Mouse (Mus musculus) embryonic facial prominence, embryonic 13.5 days (tissue): ENCODE measurements around the gene Elovl5. TPM values are rescaled to one million over a fixed set of nuclear protein-coding genes. Genes with fewer than 3 reads are reported as not detected.

Experiments used
- ATAC-seq: fragments of 200-750 bp; cut with Nextera tagmentation; 2 replicates; pipeline ENCODE4 v1.8.0; 2017; ENCODE audit warnings: low read depth; ENCODE audit not compliant: insufficient number of reproducible peaks, insufficient read depth, low FRiP score, low TSS enrichment
- H3K27ac ChIP-seq: fragments of 300-500 bp; sonication (generic); 2 replicates; pipeline ENCODE4 v1.5.1; 2015; ENCODE audit warnings: moderate library complexity, mild to moderate bottlenecking, inconsistent platforms
- H3K27me3 ChIP-seq: fragments of 300-500 bp; sonication (generic); 2 replicates; pipeline ENCODE4 v1.6.1; 2015; ENCODE audit warnings: mild to moderate bottlenecking, inconsistent platforms
- H3K36me3 ChIP-seq: fragments of 300-500 bp; sonication (generic); 2 replicates; pipeline ENCODE4 v1.6.1; 2015; ENCODE audit warnings: mild to moderate bottlenecking, inconsistent platforms
- H3K4me1 ChIP-seq: fragments of 300-500 bp; sonication (generic); 2 replicates; pipeline ENCODE4 v1.6.1; 2015; ENCODE audit warnings: inconsistent platforms
- H3K4me2 ChIP-seq: fragments of 300-500 bp; sonication (generic); 2 replicates; pipeline ENCODE4 v1.6.1; 2015; ENCODE audit warnings: moderate library complexity, mild to moderate bottlenecking, inconsistent platforms
- H3K4me3 ChIP-seq: fragments of 300-500 bp; sonication (generic); 2 replicates; pipeline ENCODE4 v1.5.1; 2015; ENCODE audit warnings: mild to moderate bottlenecking, inconsistent platforms
- H3K9ac ChIP-seq: fragments of 300-500 bp; sonication (generic); 2 replicates; pipeline ENCODE4 v1.6.1; 2015; ENCODE audit warnings: mild to moderate bottlenecking, inconsistent platforms
- H3K9me3 ChIP-seq: fragments of 300-500 bp; sonication (generic); 2 replicates; pipeline ENCODE4 v1.6.1; 2016; ENCODE audit warnings: inconsistent platforms
- WGBS: fragments of 180-500 bp; shearing (Covaris S2); methylation state at CpG from one replicate; pipeline ENCODE4 v1.1.7; 2015; ENCODE audit warnings: mixed read lengths; 5-methylcytosine and 5-hydroxymethylcytosine counted together
- polyA plus RNA-seq: library from polyadenylated mRNA; unstranded; fragments of >200 nt; fragmentation: Nextera tagmentation; extraction: Ambion mirVana; gene quantifications from 2 replicates; pipeline ENCODE4 v1.2.1, GENCODE M21; 2015

The Elovl5 gene
- polyA plus RNA-seq, 1 experiment from 2014 or later, result 65.4 TPM

GRCm38 (mm10) chr9:78024823-78025222, 107.7 kb downstream of the Elovl5 start:
- 17% methylated on average over 3 of the region's 3 CpGs for WGBS
- Histone ChIP-seq H3K4me3 (no peak overlapping the region), H3K4me1 (peaks cover 23% of the 10 kb centered on the region), H3K27me3 (no peaks in the 10 kb centered on the region), H3K36me3 (no peaks in the 10 kb centered on the region), H3K4me2 (no peak overlapping the region), H3K27ac (no peak overlapping the region), H3K9ac (no peak overlapping the region), H3K9me3 (no peaks in the 10 kb centered on the region)
- ATAC-seq, result no peak

GRCm38 (mm10) chr9:78027099-78027498, 109.9 kb downstream of the Elovl5 start:
- H3K4me1 ChIP-seq, result peaks cover 5% of the 10 kb centered on the region; the same call in 1 of the 2 replicates
- 81% methylated on average over 3 of the region's 3 CpGs for WGBS
- ATAC-seq, result no peak

GRCm38 (mm10) chr9:78030835-78031456, 113.8 kb downstream of the Elovl5 start:
- Histone ChIP-seq H3K4me2 (no peak overlapping the region), H3K27ac (no peak overlapping the region), H3K9ac (no peak overlapping the region), H3K9me3 (no peaks in the 10 kb centered on the region), H3K36me3 (no peaks in the 10 kb centered on the region), H3K27me3 (no peaks in the 10 kb centered on the region), H3K4me1 (no peaks in the 10 kb centered on the region), H3K4me3 (no peak overlapping the region)
- WGBS, result 88% methylated on average over 10 of the region's 10 CpGs
- no peak for ATAC-seq

More at GRCm38 (mm10) chr9:78027099-78027498, 109.9 kb downstream of the Elovl5 start:
- H3K4me3 ChIP-seq, result no peak overlapping the region
- no peak overlapping the region for H3K27ac ChIP-seq
- H3K27me3 ChIP-seq, result no peaks in the 10 kb centered on the region
- no peaks in the 10 kb centered on the region for H3K36me3 ChIP-seq
- no peak overlapping the region for H3K4me2 ChIP-seq
- no peaks in the 10 kb centered on the region for H3K9me3 ChIP-seq
- no peak overlapping the region for H3K9ac ChIP-seq

- no peaks in the 10 kb centered on the region for H3K4me1 ChIP-seq
- no peak for ATAC-seq
- H3K27ac ChIP-seq, result no peak overlapping the region
- no peak overlapping the region for H3K4me2 ChIP-seq
- no peaks in the 10 kb centered on the region for H3K36me3 ChIP-seq
- H3K9ac ChIP-seq, result no peak overlapping the region
- H3K9me3 ChIP-seq, result no peaks in the 10 kb centered on the region
- H3K27me3 ChIP-seq, result no peaks in the 10 kb centered on the region
- H3K4me3 ChIP-seq, result no peak overlapping the region
- 89% methylated on average over 4 of the region's 4 CpGs for WGBS
These were observed 115.8 kb downstream of the Elovl5 start for GRCm38 (mm10) chr9:78032930-78033329.

Other genes with a start within 250 kb of the Elovl5 start
- gene Gclc, start 162.8 kb upstream of the Elovl5 start, polyA plus RNA-seq, result 13.5 and 14.7 TPM in 2 replicates
- 0.15 TPM in 1 of 2 replicates, not detected in the other for gene Gcm1, start 134.6 kb downstream of the Elovl5 start, polyA plus RNA-seq
- 36.0 and 41.2 TPM in 2 replicates for gene Fbxo9, start 191.7 kb downstream of the Elovl5 start, polyA plus RNA-seq
- 34.2 and 34.5 TPM in 2 replicates for gene Ick, start 191.8 kb downstream of the Elovl5 start, polyA plus RNA-seq